Comparison of ENCODE assay signal across 27 mouse cellular contexts in the genomic region with DNA sequence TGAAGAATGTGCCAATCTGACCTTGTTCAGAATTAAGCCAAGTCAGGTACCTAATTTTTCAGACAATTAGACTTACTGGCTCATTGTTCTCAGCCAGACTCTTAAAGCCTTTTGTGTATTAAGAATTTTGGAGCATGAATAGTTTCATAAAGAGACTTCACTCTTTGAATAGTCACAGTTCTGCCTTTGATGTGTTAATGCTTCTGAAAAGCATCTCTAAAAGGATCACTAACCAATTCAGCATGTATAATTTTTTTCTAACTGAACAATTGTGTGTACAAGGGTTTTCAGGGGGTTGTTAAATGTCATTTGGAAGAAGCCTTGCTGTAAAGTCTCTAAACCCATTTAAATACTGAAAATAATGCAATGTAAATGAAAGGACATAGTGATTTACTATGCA.
"Had no signal": no experiment of that assay in that cellular context is flagged by ENCODE, and none has a peak within 500 bp of the region (broad histone marks: within the 10 kb centered on the region; RNA-seq: fewer than 3 reads in every experiment).

No protein-coding gene starts in this region.

- H3K27ac ChIP-seq: gastrocnemius, adult 2 months; heart, embryonic 10.5 days; heart, embryonic 13.5 days; heart, embryonic 15.5 days; hindbrain, embryonic 13.5 days; hindbrain, embryonic 15.5 days; hindbrain, postnatal 0 days; kidney, embryonic 15.5 days; kidney, postnatal 0 days; layer of hippocampus, adult 2 months; left cerebral cortex, adult 2 months; limb, embryonic 10.5 days; limb, embryonic 12.5 days; liver, embryonic 13.5 days had no signal

- H3K36me3 ChIP-seq: heart, embryonic 10.5 days; heart, embryonic 13.5 days; heart, embryonic 15.5 days; hindbrain, embryonic 13.5 days; hindbrain, embryonic 15.5 days; kidney, embryonic 15.5 days; limb, embryonic 10.5 days; limb, embryonic 12.5 days; liver, embryonic 13.5 days had no signal

- H3K9me3 ChIP-seq: heart, embryonic 10.5 days; heart, embryonic 13.5 days; heart, embryonic 15.5 days; hindbrain, embryonic 13.5 days; hindbrain, embryonic 15.5 days; kidney, embryonic 15.5 days; limb, embryonic 10.5 days; limb, embryonic 12.5 days; liver, embryonic 13.5 days had no signal

- H3K4me3 ChIP-seq: gastrocnemius, adult 2 months; heart, embryonic 10.5 days; heart, embryonic 13.5 days; heart, embryonic 15.5 days; hindbrain, embryonic 13.5 days; hindbrain, embryonic 15.5 days; kidney, embryonic 15.5 days; layer of hippocampus, adult 2 months; left cerebral cortex, adult 2 months; limb, embryonic 10.5 days; limb, embryonic 12.5 days; liver, embryonic 13.5 days had no signal

- H3K9ac ChIP-seq: heart, embryonic 13.5 days; heart, embryonic 15.5 days; hindbrain, embryonic 13.5 days; hindbrain, embryonic 15.5 days; kidney, embryonic 15.5 days; limb, embryonic 12.5 days; liver, embryonic 13.5 days had no signal

- H3K4me2 ChIP-seq: heart, embryonic 13.5 days; heart, embryonic 15.5 days; hindbrain, embryonic 13.5 days; hindbrain, embryonic 15.5 days; kidney, embryonic 15.5 days; limb, embryonic 12.5 days; liver, embryonic 11.5 days; liver, embryonic 13.5 days had no signal

- ATAC-seq: hindbrain, postnatal 0 days; intestine, embryonic 16.5 days had no signal

- DNase-seq: gastrocnemius, adult 2 months; gastrocnemius, postnatal 10 days; gastrocnemius, postnatal 25 days; heart, adult 18-20 months; heart, postnatal 14 days; heart, postnatal 36 days; kidney, adult 11 months; kidney, adult 2 months; kidney, adult 9 months; kidney, postnatal 14 days; kidney, postnatal 36 days; liver; liver, embryonic 13.5 days had no signal

- H3K4me1 ChIP-seq: heart, embryonic 10.5 days; heart, embryonic 13.5 days; heart, embryonic 15.5 days; hindbrain, embryonic 13.5 days; hindbrain, embryonic 15.5 days; kidney, embryonic 15.5 days; limb, embryonic 10.5 days; limb, embryonic 12.5 days; liver, embryonic 13.5 days had no signal

- H3K27me3 ChIP-seq: heart, embryonic 13.5 days; heart, embryonic 15.5 days; hindbrain, embryonic 13.5 days; hindbrain, embryonic 15.5 days; kidney, embryonic 15.5 days; limb, embryonic 12.5 days; liver, embryonic 13.5 days had no signal
